Mouse (Mus musculus): ENCODE results near the gene Oca2. TPM values are rescaled to one million over a fixed set of nuclear protein-coding genes. Genes with fewer than 3 reads are reported as not detected.

Gene Oca2
- total RNA-seq, 1 experiment: not detected

- Histone ChIP-seq H3K9ac (ENCODE audit: insufficient read depth, low read depth, low read length, poor library complexity, severe bottlenecking) (no peak overlapping the region), H3K27ac (ENCODE audit: insufficient read depth, low read depth, low read length, poor library complexity, severe bottlenecking) (no peak overlapping the region), H3K9me3 (ENCODE audit: control insufficient read depth, insufficient read depth, low read depth, low read length) (no peaks in the 10 kb centered on the region), H3K4me1 (ENCODE audit: control insufficient read depth in 2 of 2, insufficient read depth in 2 of 2, low read length in 2 of 2, poor library complexity in 1 of 2) (no peaks in the 10 kb centered on the region), H3K36me3 (ENCODE audit: control insufficient read depth, insufficient read depth, low read length, poor library complexity, severe bottlenecking) (no peaks in the 10 kb centered on the region), H3K4me3 (ENCODE audit: insufficient read depth in 1 of 2, low read depth in 1 of 2, low read length in 2 of 2, poor library complexity in 1 of 2, severe bottlenecking in 1 of 2) (no peak overlapping the region)
- in situ Hi-C loops (cut with MboI; ENCODE audit: low sequenced_read_pairs in 2 of 2, unreplicated experiment in 2 of 2): no loop called here
- no peak for DNase-seq (ENCODE audit: low read depth, low spot score)
- TF ChIP-seq HCFC1 (IDR thresholded peaks at IDR 0.05; ENCODE audit: borderline replicate concordance, insufficient read depth, low read length): no peak
These were observed 2.9 kb upstream of the Oca2 start for GRCm38 (mm10) chr7:56236617-56237016.

GRCm38 (mm10) chr7:56254568-56254967 lies 15.0 kb downstream of the Oca2 start:
- Histone ChIP-seq H3K36me3 (ENCODE audit: control insufficient read depth, insufficient read depth, low read length, poor library complexity, severe bottlenecking) (no peaks in the 10 kb centered on the region), H3K9ac (ENCODE audit: insufficient read depth, low read depth, low read length, poor library complexity, severe bottlenecking) (no peak overlapping the region), H3K27ac (ENCODE audit: insufficient read depth, low read depth, low read length, poor library complexity, severe bottlenecking) (no peak overlapping the region), H3K4me3 (ENCODE audit: insufficient read depth in 1 of 2, low read depth in 1 of 2, low read length in 2 of 2, poor library complexity in 1 of 2, severe bottlenecking in 1 of 2) (no peak overlapping the region), H3K9me3 (ENCODE audit: control insufficient read depth, insufficient read depth, low read depth, low read length) (no peaks in the 10 kb centered on the region), H3K4me1 (ENCODE audit: control insufficient read depth in 2 of 2, insufficient read depth in 2 of 2, low read length in 2 of 2, poor library complexity in 1 of 2) (no peaks in the 10 kb centered on the region)
- in situ Hi-C loops (cut with MboI; ENCODE audit: low sequenced_read_pairs in 2 of 2, unreplicated experiment in 2 of 2): no loop called here
- DNase-seq (ENCODE audit: low read depth, low spot score): no peak
- no peak for TF ChIP-seq CHD2 (IDR thresholded peaks at IDR 0.05; ENCODE audit: low read depth, low read length)

- no peaks in the 10 kb centered on the region for H3K36me3 ChIP-seq (ENCODE audit: control insufficient read depth, insufficient read depth, low read length, poor library complexity, severe bottlenecking)
- H3K9me3 ChIP-seq (ENCODE audit: control insufficient read depth, insufficient read depth, low read depth, low read length): no peaks in the 10 kb centered on the region
- no peak for DNase-seq (ENCODE audit: low read depth, low spot score)
- TF ChIP-seq MAFK (IDR thresholded peaks at IDR 0.05; ENCODE audit: insufficient read depth, low read depth, low read length) (no peak), CHD2 (IDR thresholded peaks at IDR 0.05; ENCODE audit: low read depth, low read length) (no peak), ZNF384 (IDR thresholded peaks at IDR 0.05; ENCODE audit: low read depth, low read length) (no peak)
- H3K9ac ChIP-seq (ENCODE audit: insufficient read depth, low read depth, low read length, poor library complexity, severe bottlenecking): no peak overlapping the region
- no peak overlapping the region for H3K27ac ChIP-seq (ENCODE audit: insufficient read depth, low read depth, low read length, poor library complexity, severe bottlenecking)
- in situ Hi-C loops (cut with MboI; ENCODE audit: low sequenced_read_pairs in 2 of 2, unreplicated experiment in 2 of 2): no loop called here
- no peaks in the 10 kb centered on the region for H3K4me1 ChIP-seq (ENCODE audit: control insufficient read depth in 2 of 2, insufficient read depth in 2 of 2, low read length in 2 of 2, poor library complexity in 1 of 2)
- H3K4me3 ChIP-seq (ENCODE audit: insufficient read depth in 1 of 2, low read depth in 1 of 2, low read length in 2 of 2, poor library complexity in 1 of 2, severe bottlenecking in 1 of 2): no peak overlapping the region
These were observed 18.4 kb downstream of the Oca2 start for GRCm38 (mm10) chr7:56257875-56258441.

- Histone ChIP-seq H3K36me3 (ENCODE audit: control insufficient read depth, insufficient read depth, low read length, poor library complexity, severe bottlenecking) (no peaks in the 10 kb centered on the region), H3K27ac (ENCODE audit: insufficient read depth, low read depth, low read length, poor library complexity, severe bottlenecking) (no peak overlapping the region), H3K4me3 (ENCODE audit: insufficient read depth in 1 of 2, low read depth in 1 of 2, low read length in 2 of 2, poor library complexity in 1 of 2, severe bottlenecking in 1 of 2) (no peak overlapping the region), H3K9ac (ENCODE audit: insufficient read depth, low read depth, low read length, poor library complexity, severe bottlenecking) (no peak overlapping the region), H3K9me3 (ENCODE audit: control insufficient read depth, insufficient read depth, low read depth, low read length) (no peaks in the 10 kb centered on the region), H3K4me1 (ENCODE audit: control insufficient read depth in 2 of 2, insufficient read depth in 2 of 2, low read length in 2 of 2, poor library complexity in 1 of 2) (no peaks in the 10 kb centered on the region)
- in situ Hi-C loops (cut with MboI; ENCODE audit: low sequenced_read_pairs in 2 of 2, unreplicated experiment in 2 of 2): no loop called here
- TF ChIP-seq ZNF384 (IDR thresholded peaks at IDR 0.05; ENCODE audit: low read depth, low read length) (no peak), CHD2 (IDR thresholded peaks at IDR 0.05; ENCODE audit: low read depth, low read length) (no peak), MAFK (IDR thresholded peaks at IDR 0.05; ENCODE audit: insufficient read depth, low read depth, low read length) (no peak), ZC3H11A (IDR thresholded peaks at IDR 0.05; ENCODE audit: borderline replicate concordance, low read depth, low read length) (no peak), HCFC1 (IDR thresholded peaks at IDR 0.05; ENCODE audit: borderline replicate concordance, insufficient read depth, low read length) (no peak)
- no peak for DNase-seq (ENCODE audit: low read depth, low spot score)
These were observed 37.9 kb downstream of the Oca2 start for GRCm38 (mm10) chr7:56277506-56277905.

- no peak overlapping the region for H3K4me3 ChIP-seq (ENCODE audit: insufficient read depth in 1 of 2, low read depth in 1 of 2, low read length in 2 of 2, poor library complexity in 1 of 2, severe bottlenecking in 1 of 2)
- DNase-seq (ENCODE audit: low read depth, low spot score): peak; percentile 39
- H3K9me3 ChIP-seq (ENCODE audit: control insufficient read depth, insufficient read depth, low read depth, low read length): no peaks in the 10 kb centered on the region
- H3K4me1 ChIP-seq (ENCODE audit: control insufficient read depth in 2 of 2, insufficient read depth in 2 of 2, low read length in 2 of 2, poor library complexity in 1 of 2): no peaks in the 10 kb centered on the region; a peak in 1 of 4 replicates
- H3K27ac ChIP-seq (ENCODE audit: insufficient read depth, low read depth, low read length, poor library complexity, severe bottlenecking): no peak overlapping the region
- in situ Hi-C loops (cut with MboI; ENCODE audit: low sequenced_read_pairs in 2 of 2, unreplicated experiment in 2 of 2): no loop called here
- no peak overlapping the region for H3K9ac ChIP-seq (ENCODE audit: insufficient read depth, low read depth, low read length, poor library complexity, severe bottlenecking)
- TF ChIP-seq CHD2 (IDR thresholded peaks at IDR 0.05; ENCODE audit: low read depth, low read length) (no peak), HCFC1 (IDR thresholded peaks at IDR 0.05; ENCODE audit: borderline replicate concordance, insufficient read depth, low read length) (no peak), ZNF384 (IDR thresholded peaks at IDR 0.05; ENCODE audit: low read depth, low read length) (no peak), MAFK (IDR thresholded peaks at IDR 0.05; ENCODE audit: insufficient read depth, low read depth, low read length) (no peak), ZC3H11A (IDR thresholded peaks at IDR 0.05; ENCODE audit: borderline replicate concordance, low read depth, low read length) (peak; percentile 52; the same call in 1 of the 2 replicates)
- H3K36me3 ChIP-seq (ENCODE audit: control insufficient read depth, insufficient read depth, low read length, poor library complexity, severe bottlenecking): no peaks in the 10 kb centered on the region
These were observed 52.0 kb downstream of the Oca2 start for GRCm38 (mm10) chr7:56291468-56292115.

All from ES-E14 (cell line).